14 mouse cellular contexts compared by ENCODE assay signal in genomic region chr10:32243266-32243882, GRCm38 (mm10).
"Had no signal": no experiment of that assay in that cellular context is flagged by ENCODE, and none has a peak within 500 bp of the region (broad histone marks: within the 10 kb centered on the region; RNA-seq: fewer than 3 reads in every experiment).

No protein-coding gene starts in this region.

- H3K9ac ChIP-seq: limb, embryonic 15.5 days; liver, embryonic 12.5 days; neural tube, embryonic 15.5 days had no signal

- H3K4me3 ChIP-seq: limb, embryonic 15.5 days; liver, embryonic 12.5 days; myocyte; neural tube, embryonic 15.5 days had no signal

- ATAC-seq: inflammation-experienced regulatory T-cells, adult 6 months; intestine, postnatal 0 days; liver, embryonic 12.5 days had no signal

- H3K27ac ChIP-seq: limb, embryonic 15.5 days; liver, embryonic 12.5 days; neural tube, embryonic 15.5 days had no signal

- H3K36me3 ChIP-seq: limb, embryonic 15.5 days; liver, embryonic 12.5 days; neural tube, embryonic 15.5 days had no signal

- H3K4me1 ChIP-seq: limb, embryonic 15.5 days; liver, embryonic 12.5 days; neural tube, embryonic 15.5 days had no signal

- DNase-seq: kidney, adult 8-10 months; kidney, postnatal 25 days; layer of hippocampus, postnatal 36 days; lung, postnatal 36 days; right cerebral cortex, postnatal 4 days; spleen, adult 18-20 months; thymus, adult 2 months; thymus, postnatal 36 days had no signal

- H3K27me3 ChIP-seq: limb, embryonic 15.5 days; liver, embryonic 12.5 days; neural tube, embryonic 15.5 days had no signal

- H3K9me3 ChIP-seq: limb, embryonic 15.5 days; liver, embryonic 12.5 days; neural tube, embryonic 15.5 days had no signal

- H3K4me2 ChIP-seq: limb, embryonic 15.5 days; liver, embryonic 12.5 days; neural tube, embryonic 15.5 days had no signal
